Comparison of ENCODE assay signal across 7 mouse cellular contexts in the genomic region with DNA sequence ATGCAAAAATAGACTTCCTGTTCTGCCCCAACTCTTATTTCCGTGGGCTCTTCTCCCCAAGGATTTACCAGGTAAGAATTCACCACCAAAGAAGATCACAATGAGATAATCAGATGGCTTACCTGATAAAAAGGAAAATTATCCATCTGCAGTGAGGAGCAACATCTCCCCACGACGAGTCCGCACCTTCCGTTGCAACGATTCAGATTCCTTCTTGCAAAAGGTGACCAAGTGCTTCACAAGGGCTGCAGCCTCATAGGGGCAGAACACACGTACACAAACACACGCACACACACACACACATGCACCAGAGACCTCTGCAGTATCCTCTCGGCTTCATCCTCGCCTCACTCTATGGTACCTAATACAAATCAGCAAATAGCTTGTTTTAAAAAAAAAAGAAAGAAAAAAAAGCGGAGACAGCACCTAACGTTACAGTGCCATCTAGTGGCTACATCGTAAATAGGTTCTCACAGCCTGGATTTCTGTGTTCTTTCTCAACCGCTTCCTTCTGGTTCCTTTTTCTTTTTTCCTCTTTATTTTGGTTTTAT. TPM values are rescaled to one million over a fixed set of nuclear protein-coding genes. Genes with fewer than 3 reads are reported as not detected.
DNase-seq lines count a peak whose midpoint lies in the region; ATAC-seq and TF ChIP-seq lines count a peak whose summit lies in the region.

No protein-coding gene starts in this region.

- under 1% methylated on average over 14 of the region's 14 CpGs for WGBS in embryonic facial prominence, embryonic 14.5 days

- in situ Hi-C loops in CH12.LX (cut with MboI; ENCODE audit: low pct_ligation_motif_present, low pct_unique_long_range_greater_than_20kb, low sequenced_read_pairs): no loop called here

- H3K4me1 ChIP-seq in CH12.LX (ENCODE audit: control insufficient read depth in 1 of 2, insufficient read depth in 2 of 2): no peaks in the 10 kb centered on the region; a peak in 1 of 4 replicates
- no peaks in the 10 kb centered on the region for H3K4me1 ChIP-seq in embryonic facial prominence, embryonic 14.5 days (ENCODE audit: control insufficient read depth, insufficient read depth, low read length)

- H3K4me3 ChIP-seq in CH12.LX (replicated peaks in 1 of 3; ENCODE audit: low read depth in 2 of 3, low read length in 2 of 3, poor library complexity in 1 of 3): peak overlapping the region in 1 of 3 experiments; percentile 43
- peak overlapping the region; percentile 49 for H3K4me3 ChIP-seq in embryonic facial prominence, embryonic 14.5 days (ENCODE audit: low read depth, low read length)

- H3K9me3 ChIP-seq in CH12.LX (replicated peaks; ENCODE audit: low read length): peaks cover 28% of the 10 kb centered on the region
- H3K9me3 ChIP-seq in embryonic facial prominence, embryonic 14.5 days (ENCODE audit: control insufficient read depth, low read length): no peaks in the 10 kb centered on the region

- TF ChIP-seq CTCF in CH12.LX (conservative IDR thresholded peaks at IDR 0.05 in 1 of 2, IDR thresholded peaks at IDR 0.05 in 1 of 2; ENCODE audit: low read depth in 2 of 2, low read length in 2 of 2): peak in 1 of 2 experiments; percentile 67; a peak in 3 of 4 replicates

- 0 out of 2 replicates have a peak overlapping the region, but pooled peaks have one; percentile 15 for H3K4me2 ChIP-seq in CH12.LX (ENCODE audit: insufficient read depth, low read depth, poor library complexity, severe bottlenecking)
- H3K4me2 ChIP-seq in embryonic facial prominence, embryonic 14.5 days (ENCODE audit: low read depth, low read length): peak overlapping the region; percentile 87

- DNase-seq in CH12.LX (ENCODE audit: extremely low read depth) (peak; percentile 37), adipocyte (ENCODE audit: low spot score) (peak; percentile 79)
- DNase-seq in embryonic facial prominence, embryonic 14.5 days (ENCODE audit: low spot score): peak; percentile 63
- DNase-seq in layer of hippocampus, adult 9-11 months: peak; percentile 49
- DNase-seq in lung, postnatal 14 days: peak; percentile 25
- peak; percentile 68 to 72 for DNase-seq in right cerebral cortex, postnatal 10 days (ENCODE audit: low spot score in 2 of 2)

- dilution Hi-C loops in CH12.LX (cut with MboI; ENCODE audit: extremely low pct_ligation_motif_present, extremely low pct_unique_long_range_greater_than_20kb, low sequenced_read_pairs): no loop called here

- peak; percentile 59 for TF ChIP-seq RAD21 in CH12.LX (IDR thresholded peaks at IDR 0.05; ENCODE audit: low read depth, low read length)

- no peak for TF ChIP-seq EP300 in CH12.LX (IDR thresholded peaks at IDR 0.05; ENCODE audit: low read length)

- H3K9ac ChIP-seq in CH12.LX (ENCODE audit: insufficient read depth, low read depth): no peak overlapping the region
- H3K9ac ChIP-seq in embryonic facial prominence, embryonic 14.5 days (ENCODE audit: low read depth, low read length): peak overlapping the region; percentile 55

- no peaks in the 10 kb centered on the region for H3K79me2 ChIP-seq in CH12.LX (replicated peaks; ENCODE audit: control insufficient read depth, extremely low read depth, insufficient read depth, poor library complexity, severe bottlenecking)

- no peaks in the 10 kb centered on the region for H3K36me3 ChIP-seq in CH12.LX (replicated peaks in 1 of 2; ENCODE audit: control insufficient read depth in 1 of 2, insufficient read depth in 1 of 2, low read length in 1 of 2)
- no peaks in the 10 kb centered on the region for H3K36me3 ChIP-seq in embryonic facial prominence, embryonic 14.5 days (ENCODE audit: control insufficient read depth, insufficient read depth, low read length)

- H3K27me3 ChIP-seq in CH12.LX (replicated peaks): no peaks in the 10 kb centered on the region
- no peaks in the 10 kb centered on the region; the same call in 1 of the 2 replicates for H3K27me3 ChIP-seq in embryonic facial prominence, embryonic 14.5 days (replicated peaks; ENCODE audit: control insufficient read depth, insufficient read depth, low read length)

- no peak for TF ChIP-seq POLR2A in CH12.LX (IDR thresholded peaks at IDR 0.05; ENCODE audit: low read depth, low read length)

- peak; percentile 79; the same call in 1 of the 2 replicates for ATAC-seq in embryonic facial prominence, embryonic 14.5 days (ENCODE audit: low read depth)
- peak; percentile 66 to 67 for ATAC-seq in hematopoietic stem cell, adult 5-6 weeks (replicated peaks in 1 of 2; ENCODE audit: insufficient read depth in 1 of 2, low FRiP score in 2 of 2, low TSS enrichment in 1 of 2, low read depth in 1 of 2, poor library complexity in 2 of 2, severe bottlenecking in 2 of 2)

- H3K27ac ChIP-seq in CH12.LX (ENCODE audit: insufficient read depth, low read depth): no peak overlapping the region
- no peak overlapping the region for H3K27ac ChIP-seq in embryonic facial prominence, embryonic 14.5 days (replicated peaks; ENCODE audit: low read depth, low read length)

TF ChIP-seq in CH12.LX, 34 proteins besides CTCF, POLR2A, EP300 and RAD21:
- TF ChIP-seq HCFC1 (IDR thresholded peaks at IDR 0.05; ENCODE audit: low read depth, low read length) (no peak), ZMIZ1 (IDR thresholded peaks at IDR 0.05; ENCODE audit: low read depth, low read length) (no peak), ZKSCAN1 (IDR thresholded peaks at IDR 0.05; ENCODE audit: borderline replicate concordance, low read depth, low read length) (no peak), SMC3 (IDR thresholded peaks at IDR 0.05; ENCODE audit: low read depth, low read length) (peak; percentile 51), ZNF384 (IDR thresholded peaks at IDR 0.05; ENCODE audit: low read depth, low read length) (peak; percentile 95), JUN (IDR thresholded peaks at IDR 0.05; ENCODE audit: insufficient read depth, low read depth, low read length) (no peak), GABPA (IDR thresholded peaks at IDR 0.05; ENCODE audit: insufficient replicate concordance, low read depth, low read length) (no peak), NELFE (IDR thresholded peaks at IDR 0.05; ENCODE audit: low read depth, low read length) (no peak), MEF2A (IDR thresholded peaks at IDR 0.05; ENCODE audit: borderline replicate concordance, low read depth, low read length) (no peak), IRF4 (IDR thresholded peaks at IDR 0.05; ENCODE audit: low read depth, low read length) (no peak), ELF1 (IDR thresholded peaks at IDR 0.05; ENCODE audit: low read depth, low read length) (no peak)

RNA-seq across cellular contexts. Expression of gene Scn1a, which starts 30.8 kb away (rescaled TPM):
- total RNA-seq in CH12.LX (2012; rRNA removed): not detected in 2 replicates
- 0.05 and 0.11 TPM in 2 replicates for total RNA-seq in CH12.LX (2014; rRNA removed)
- not detected in 2 replicates for polyA plus RNA-seq in CH12.LX (2012; ENCODE audit: insufficient read length, low read depth)
- polyA plus RNA-seq in embryonic facial prominence, embryonic 14.5 days (2014; fragmentation: Nextera tagmentation; extraction: Ambion mirVana): 0.67 and 0.84 TPM in 2 replicates
- total RNA-seq in hematopoietic stem cell, adult 5-6 weeks (2017): not detected in 2 replicates

Comparison
In these comparisons a context has a peak if more than half of its experiments do, and no peak if none do; other contexts are left out.
1. DNase-seq: peak in every context shown above with its lines; median percentile 79 in adipocyte; 70 in right cerebral cortex, postnatal 10 days; 63 in embryonic facial prominence, embryonic 14.5 days; 49 in layer of hippocampus, adult 9-11 months; 37 in CH12.LX; 25 in lung, postnatal 14 days.